7 mouse cellular contexts compared by ENCODE assay signal in the genomic region with DNA sequence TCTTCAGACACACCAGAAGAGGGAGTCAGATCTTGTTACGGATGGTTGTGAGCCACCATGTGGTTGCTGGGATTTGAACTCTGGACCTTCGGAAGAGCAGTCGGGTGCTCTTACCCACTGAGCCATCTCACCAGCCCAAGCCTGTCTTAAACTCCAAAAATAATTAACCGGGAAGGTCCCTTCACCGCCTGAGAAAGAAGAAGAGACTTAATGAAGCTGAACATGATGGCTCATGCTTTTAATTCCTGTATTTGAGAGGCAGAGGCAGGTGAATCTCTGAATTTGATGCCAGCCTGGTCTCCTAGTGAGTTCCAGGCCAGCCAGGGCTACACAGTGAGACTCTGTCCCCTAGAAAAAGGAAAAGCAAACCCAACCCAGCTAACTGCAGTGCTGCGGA. TPM values are rescaled to one million over a fixed set of nuclear protein-coding genes. Genes with fewer than 3 reads are reported as not detected.
DNase-seq lines count a peak whose midpoint lies in the region; ATAC-seq and TF ChIP-seq lines count a peak whose summit lies in the region.
"Not testable (repeated sequence)": the region's sequence is repeated elsewhere in the genome, so short reads cannot be mapped to it uniquely, and the experiment has no call there.

No protein-coding gene starts in this region.

- not testable (repeated sequence) for H3K4me3 ChIP-seq in ES-E14 (ENCODE audit: insufficient read depth in 1 of 2, low read depth in 1 of 2, low read length in 2 of 2, poor library complexity in 1 of 2, severe bottlenecking in 1 of 2); heart, embryonic 15.5 days; intestine, embryonic 16.5 days (ENCODE audit: low read length); layer of hippocampus, adult 2 months; liver, embryonic 14.5 days (ENCODE audit: insufficient read depth in 1 of 2, low read depth in 2 of 2, low read length in 2 of 2)
- H3K4me3 ChIP-seq in gastrocnemius, adult 2 months = peak overlapping the region; percentile 50
- 0 out of 2 replicates have a peak overlapping the region, but pooled peaks have one; percentile 7 for H3K4me3 ChIP-seq in midbrain, embryonic 10.5 days

- H3K36me3 ChIP-seq in ES-E14 (ENCODE audit: control insufficient read depth, insufficient read depth, low read length, poor library complexity, severe bottlenecking) = peaks cover 24% of the 10 kb centered on the region
- H3K36me3 ChIP-seq in heart, embryonic 15.5 days = peaks cover 19% of the 10 kb centered on the region
- H3K36me3 ChIP-seq in intestine, embryonic 16.5 days (ENCODE audit: control insufficient read depth, insufficient read depth, low read length) = peaks cover 17% of the 10 kb centered on the region
- H3K36me3 ChIP-seq in liver, embryonic 14.5 days (replicated peaks; ENCODE audit: control insufficient read depth, insufficient read depth, low read depth) = peaks cover 43% of the 10 kb centered on the region
- H3K36me3 ChIP-seq in midbrain, embryonic 10.5 days = peaks cover 92% of the 10 kb centered on the region

- peak overlapping the region; percentile 40; the same call in 1 of the 2 replicates for H3K9ac ChIP-seq in ES-E14 (ENCODE audit: insufficient read depth, low read depth, low read length, poor library complexity, severe bottlenecking)
- not testable (repeated sequence) for H3K9ac ChIP-seq in heart, embryonic 15.5 days
- peak overlapping the region; percentile 37 for H3K9ac ChIP-seq in intestine, embryonic 16.5 days (ENCODE audit: low read depth, low read length)
- H3K9ac ChIP-seq in liver, embryonic 14.5 days (replicated peaks) = peak overlapping the region; percentile 33

- TF ChIP-seq EP300 in liver, embryonic 14.5 days (IDR thresholded peaks at IDR 0.05; ENCODE audit: low read depth) = not testable (repeated sequence)

- 87% methylated on average over 6 of the region's 6 CpGs for WGBS in heart, embryonic 15.5 days
- WGBS in intestine, embryonic 16.5 days = 87% methylated on average over 5 of the region's 6 CpGs
- 73% methylated on average over 5 of the region's 6 CpGs for WGBS in liver, embryonic 14.5 days (ENCODE audit: insufficient replicate concordance)
- 91% methylated on average over 5 of the region's 6 CpGs for WGBS in midbrain, embryonic 10.5 days

- intact Hi-C loops in gastrocnemius, adult 2 months (cut with DNase I) = not testable (repeated sequence)

- not testable (repeated sequence) for H3K9me3 ChIP-seq in ES-E14 (ENCODE audit: control insufficient read depth, insufficient read depth, low read depth, low read length); heart, embryonic 15.5 days (replicated peaks); intestine, embryonic 16.5 days (ENCODE audit: control insufficient read depth, low read length); liver, embryonic 14.5 days (ENCODE audit: control insufficient read depth, low read length); midbrain, embryonic 10.5 days (replicated peaks)

- not testable (repeated sequence) for H3K4me2 ChIP-seq in heart, embryonic 15.5 days; intestine, embryonic 16.5 days (ENCODE audit: low read depth, low read length)
- peak overlapping the region; percentile 33 for H3K4me2 ChIP-seq in liver, embryonic 14.5 days (ENCODE audit: low read depth)

- in situ Hi-C loops in ES-E14 (cut with MboI; ENCODE audit: low sequenced_read_pairs in 2 of 2, unreplicated experiment in 2 of 2) = not testable (repeated sequence)

- not testable (repeated sequence) for ATAC-seq in heart, embryonic 15.5 days (replicated peaks; ENCODE audit: insufficient number of reproducible peaks, insufficient read depth, low FRiP score, low read depth); intestine, embryonic 16.5 days; liver, embryonic 14.5 days (ENCODE audit: insufficient read depth)

- not testable (repeated sequence) for DNase-seq in ES-E14 (ENCODE audit: low read depth, low spot score); gastrocnemius, adult 2 months; layer of hippocampus, adult 2 months (ENCODE audit: low spot score in 2 of 2); liver, embryonic 14.5 days (ENCODE audit: low read depth in 3 of 3, low spot score in 3 of 3); midbrain, embryonic 10.5 days (ENCODE audit: low spot score)

- not testable (repeated sequence) for TF ChIP-seq CTCF in gastrocnemius, adult 2 months (IDR thresholded peaks at IDR 0.05); layer of hippocampus, adult 2 months (conservative IDR thresholded peaks at IDR 0.05); liver, embryonic 14.5 days (IDR thresholded peaks at IDR 0.05; ENCODE audit: low read depth)

- H3K27ac ChIP-seq in ES-E14 (ENCODE audit: insufficient read depth, low read depth, low read length, poor library complexity, severe bottlenecking) = peak overlapping the region; percentile 32; the same call in 1 of the 2 replicates
- H3K27ac ChIP-seq in gastrocnemius, adult 2 months = peak overlapping the region; percentile 88
- H3K27ac ChIP-seq in heart, embryonic 15.5 days = peak overlapping the region; percentile 50; the same call in 1 of the 2 replicates
- peak overlapping the region; percentile 85 for H3K27ac ChIP-seq in intestine, embryonic 16.5 days (ENCODE audit: low read length)
- H3K27ac ChIP-seq in layer of hippocampus, adult 2 months = peak overlapping the region; percentile 78
- peak overlapping the region; percentile 70 for H3K27ac ChIP-seq in liver, embryonic 14.5 days
- H3K27ac ChIP-seq in midbrain, embryonic 10.5 days (replicated peaks) = 0 out of 2 replicates have a peak overlapping the region, but pooled peaks have one; percentile 63

- not testable (repeated sequence) for H3K27me3 ChIP-seq in heart, embryonic 15.5 days; intestine, embryonic 16.5 days (replicated peaks; ENCODE audit: control insufficient read depth, insufficient read depth, low read length); liver, embryonic 14.5 days (ENCODE audit: control insufficient read depth, insufficient read depth, low read length); midbrain, embryonic 10.5 days (ENCODE audit: low read depth, poor library complexity, severe bottlenecking)

- peaks cover 0 to 17% of the 10 kb centered on the region in 2 experiments; a peak in 2 of 4 replicates for H3K4me1 ChIP-seq in ES-E14 (ENCODE audit: control insufficient read depth in 2 of 2, insufficient read depth in 2 of 2, low read length in 2 of 2, poor library complexity in 1 of 2)
- H3K4me1 ChIP-seq in heart, embryonic 15.5 days (replicated peaks) = peaks cover 38% of the 10 kb centered on the region
- peaks cover 48% of the 10 kb centered on the region for H3K4me1 ChIP-seq in intestine, embryonic 16.5 days (ENCODE audit: control insufficient read depth, insufficient read depth, low read length)
- peaks cover 46 to 56% of the 10 kb centered on the region in 2 experiments for H3K4me1 ChIP-seq in liver, embryonic 14.5 days (replicated peaks; ENCODE audit: control insufficient read depth in 2 of 2, insufficient read depth in 2 of 2, low read length in 1 of 2)
- H3K4me1 ChIP-seq in midbrain, embryonic 10.5 days = peaks cover 16% of the 10 kb centered on the region; the same call in 1 of the 2 replicates

RNA-seq across cellular contexts. Expression of a gene that starts 14.2 kb away (rescaled TPM):
- 133 and 162 TPM in 2 replicates for total RNA-seq in ES-E14 (2012; rRNA removed)
- 10 to 100 TPM; 28.4 to 32.3 TPM for total RNA-seq in gastrocnemius, adult 2 months (2021)
- polyA plus RNA-seq in heart, embryonic 15.5 days (2015; fragmentation: Nextera tagmentation; extraction: Ambion mirVana) = 54.1 and 66.8 TPM in 2 replicates
- 135 and 158 TPM in 2 replicates for polyA plus RNA-seq in intestine, embryonic 16.5 days (2015; fragmentation: Nextera tagmentation; extraction: Ambion mirVana)
- total RNA-seq in layer of hippocampus, adult 2 months (2021) = 10 to 100 TPM; 80.2 to 82.3 TPM
- polyA plus RNA-seq in liver, embryonic 14.5 days (2012; rRNA removed) = 65.3 and 81.6 TPM in 2 replicates
- polyA plus RNA-seq in liver, embryonic 14.5 days (2014; fragmentation: Nextera tagmentation; extraction: Ambion mirVana) = 38.0 and 49.6 TPM in 2 replicates
- polyA plus RNA-seq in midbrain, embryonic 10.5 days (2016; fragmentation: Nextera tagmentation; extraction: Ambion mirVana) = 81.6 and 93.5 TPM in 2 replicates

RNA-seq across cellular contexts. Expression of a gene that starts 15.5 kb away (rescaled TPM):
- 35.5 and 48.4 TPM in 2 replicates for total RNA-seq in ES-E14 (2012; rRNA removed)
- 1 to 10 TPM; 6.0 to 6.4 TPM for total RNA-seq in gastrocnemius, adult 2 months (2021)
- polyA plus RNA-seq in heart, embryonic 15.5 days (2015; fragmentation: Nextera tagmentation; extraction: Ambion mirVana) = 0.30 and 0.60 TPM in 2 replicates
- 1.2 and 1.5 TPM in 2 replicates for polyA plus RNA-seq in intestine, embryonic 16.5 days (2015; fragmentation: Nextera tagmentation; extraction: Ambion mirVana)
- 1 to 10 TPM; 5.0 to 5.6 TPM for total RNA-seq in layer of hippocampus, adult 2 months (2021)
- polyA plus RNA-seq in liver, embryonic 14.5 days (2012; rRNA removed) = 2.0 and 2.1 TPM in 2 replicates
- polyA plus RNA-seq in liver, embryonic 14.5 days (2014; fragmentation: Nextera tagmentation; extraction: Ambion mirVana) = 0.32 and 0.33 TPM in 2 replicates
- 0.11 and 0.15 TPM in 2 replicates for polyA plus RNA-seq in midbrain, embryonic 10.5 days (2016; fragmentation: Nextera tagmentation; extraction: Ambion mirVana)

RNA-seq across cellular contexts. Expression of a gene that starts 44.1 kb away (rescaled TPM):
- 60.4 and 65.6 TPM in 2 replicates for total RNA-seq in ES-E14 (2012; rRNA removed)
- 1 to 10 TPM; 7.0 to 7.8 TPM for total RNA-seq in gastrocnemius, adult 2 months (2021)
- polyA plus RNA-seq in heart, embryonic 15.5 days (2015; fragmentation: Nextera tagmentation; extraction: Ambion mirVana) = 36.1 and 50.6 TPM in 2 replicates
- 61.3 and 61.4 TPM in 2 replicates for polyA plus RNA-seq in intestine, embryonic 16.5 days (2015; fragmentation: Nextera tagmentation; extraction: Ambion mirVana)
- total RNA-seq in layer of hippocampus, adult 2 months (2021) = 10 to 100 TPM; 63.3 to 72.1 TPM
- 19.9 and 20.4 TPM in 2 replicates for polyA plus RNA-seq in liver, embryonic 14.5 days (2012; rRNA removed)
- polyA plus RNA-seq in liver, embryonic 14.5 days (2014; fragmentation: Nextera tagmentation; extraction: Ambion mirVana) = 12.5 and 13.5 TPM in 2 replicates
- 124 and 128 TPM in 2 replicates for polyA plus RNA-seq in midbrain, embryonic 10.5 days (2016; fragmentation: Nextera tagmentation; extraction: Ambion mirVana)

RNA-seq across cellular contexts. Expression of a gene that starts 49.2 kb away (rescaled TPM):
- 31.8 and 45.0 TPM in 2 replicates for total RNA-seq in ES-E14 (2012; rRNA removed)
- total RNA-seq in gastrocnemius, adult 2 months (2021) = 10 to 100 TPM; 18.4 to 19.0 TPM
- polyA plus RNA-seq in heart, embryonic 15.5 days (2015; fragmentation: Nextera tagmentation; extraction: Ambion mirVana) = 6.7 and 10.0 TPM in 2 replicates
- 7.4 and 8.4 TPM in 2 replicates for polyA plus RNA-seq in intestine, embryonic 16.5 days (2015; fragmentation: Nextera tagmentation; extraction: Ambion mirVana)
- 10 to 100 TPM; 32.5 to 39.0 TPM for total RNA-seq in layer of hippocampus, adult 2 months (2021)
- polyA plus RNA-seq in liver, embryonic 14.5 days (2012; rRNA removed) = 5.0 and 5.4 TPM in 2 replicates
- polyA plus RNA-seq in liver, embryonic 14.5 days (2014; fragmentation: Nextera tagmentation; extraction: Ambion mirVana) = 4.1 and 4.4 TPM in 2 replicates
- 10.1 and 13.4 TPM in 2 replicates for polyA plus RNA-seq in midbrain, embryonic 10.5 days (2016; fragmentation: Nextera tagmentation; extraction: Ambion mirVana)

RNA-seq across cellular contexts. Expression of a gene that starts 50.2 kb away (rescaled TPM):
- total RNA-seq in ES-E14 (2012; rRNA removed) = 29.4 and 43.6 TPM in 2 replicates
- total RNA-seq in gastrocnemius, adult 2 months (2021) = 10 to 100 TPM; 13.1 to 14.2 TPM
- 12.6 and 17.9 TPM in 2 replicates for polyA plus RNA-seq in heart, embryonic 15.5 days (2015; fragmentation: Nextera tagmentation; extraction: Ambion mirVana)
- 7.9 and 10.0 TPM in 2 replicates for polyA plus RNA-seq in intestine, embryonic 16.5 days (2015; fragmentation: Nextera tagmentation; extraction: Ambion mirVana)
- 100 to 1,000 TPM in 1 of 2 experiments, 10 to 100 TPM in 1; 81.9 to 105 TPM for total RNA-seq in layer of hippocampus, adult 2 months (2021)
- 15.9 and 17.6 TPM in 2 replicates for polyA plus RNA-seq in liver, embryonic 14.5 days (2012; rRNA removed)
- polyA plus RNA-seq in liver, embryonic 14.5 days (2014; fragmentation: Nextera tagmentation; extraction: Ambion mirVana) = 3.0 and 3.7 TPM in 2 replicates
- polyA plus RNA-seq in midbrain, embryonic 10.5 days (2016; fragmentation: Nextera tagmentation; extraction: Ambion mirVana) = 11.3 and 13.8 TPM in 2 replicates

Comparison
In these comparisons a context has a peak if more than half of its experiments do, and no peak if none do; other contexts are left out.
1. H3K27ac ChIP-seq: peak in every context shown above with its lines; median percentile 88 in gastrocnemius, adult 2 months; 85 in intestine, embryonic 16.5 days; 78 in layer of hippocampus, adult 2 months; 70 in liver, embryonic 14.5 days; 63 in midbrain, embryonic 10.5 days; 50 in heart, embryonic 15.5 days; 32 in ES-E14.